Mouse (Mus musculus): ENCODE measurements at regions not wholly inside any gene's neighbourhood (a gene's known extent, or its start where the extent isn't known, plus 50 kb on each side); places are given as distances from the start of the nearest gene placed in this dataset.
A peak's percentile ranks its signal among the peaks of the same experiment; 100 is the strongest.

DNA sequence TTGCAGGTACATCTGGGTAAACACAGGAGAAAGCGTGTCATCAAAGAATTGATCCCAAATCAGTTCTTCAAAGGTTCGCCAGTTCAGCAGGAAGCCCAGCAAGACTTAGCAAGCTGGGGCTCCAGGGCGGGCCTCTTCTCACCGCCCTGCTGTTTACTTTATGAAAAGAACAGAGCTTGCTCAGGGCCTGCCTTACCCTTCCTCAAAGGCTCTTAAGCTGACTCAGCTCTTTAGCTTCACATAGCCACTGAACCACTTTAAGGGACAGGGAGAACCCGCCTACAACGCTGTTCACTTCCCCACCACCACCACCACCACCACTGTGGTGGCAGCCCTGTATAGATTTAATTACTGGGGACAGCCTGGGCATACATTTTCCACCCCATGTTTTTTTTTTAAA, 148.5 kb downstream of the Clic5 start:
- no peak for DNase-seq

DNA sequence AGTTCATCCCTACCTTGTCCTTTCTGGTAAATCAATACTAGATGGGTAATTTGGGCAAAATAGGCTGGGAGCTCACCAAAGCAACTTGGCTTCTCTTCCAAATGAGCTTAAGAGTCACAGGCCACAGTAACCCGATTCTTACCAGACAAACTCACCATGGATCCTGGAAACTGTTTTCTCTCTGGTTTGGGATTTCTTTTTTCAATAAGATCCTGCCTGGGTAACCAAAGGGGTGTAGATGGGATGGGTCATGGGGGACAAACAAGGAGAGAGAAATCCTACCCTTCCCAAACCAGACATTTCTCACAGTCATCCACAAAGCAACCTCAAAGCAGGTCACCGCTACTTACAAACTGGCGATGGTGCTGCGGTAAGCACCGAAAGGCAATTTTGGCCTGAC, 148.9 kb downstream of the Clic5 start:
- no peak for DNase-seq

DNA sequence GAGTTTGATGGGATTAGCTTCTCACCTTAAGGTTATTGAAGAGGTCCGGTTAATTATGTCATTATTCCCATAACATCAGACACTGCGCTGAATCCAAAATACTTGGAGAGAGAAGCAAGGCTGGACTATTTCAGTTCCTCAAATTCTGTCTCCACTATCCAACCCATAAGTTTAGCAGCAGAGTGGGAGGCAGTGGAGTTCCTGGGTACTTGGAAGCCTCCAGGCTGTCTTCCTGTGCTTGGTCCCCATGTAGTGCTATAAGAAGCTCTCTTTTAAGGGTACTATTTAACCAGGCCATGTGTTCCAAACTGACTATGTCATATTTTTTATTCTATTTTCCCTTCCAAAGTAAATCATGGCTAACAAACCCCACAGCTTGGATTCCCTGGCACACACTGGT, 156.2 kb downstream of the Clic5 start:
- no peak for DNase-seq

DNA sequence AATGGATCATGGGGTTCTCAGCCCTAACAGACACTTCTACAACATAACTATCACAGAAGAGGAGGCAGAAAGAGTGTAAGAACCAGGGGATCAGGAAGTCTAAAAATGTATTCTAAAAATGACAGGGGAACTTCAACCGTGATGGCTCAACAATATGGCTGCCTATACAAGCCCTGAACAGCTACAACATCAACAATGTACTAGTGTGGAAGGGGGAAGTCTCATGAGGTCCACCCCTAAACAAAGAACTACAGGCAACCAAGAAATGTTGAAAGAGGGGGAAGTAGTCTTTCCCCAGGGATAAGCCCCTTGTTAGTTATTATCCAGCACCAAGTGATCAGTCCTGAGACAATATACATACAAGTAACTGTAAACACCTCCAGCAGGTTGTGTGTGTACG, 157.0 kb downstream of the Clic5 start:
- no peak for DNase-seq

DNA sequence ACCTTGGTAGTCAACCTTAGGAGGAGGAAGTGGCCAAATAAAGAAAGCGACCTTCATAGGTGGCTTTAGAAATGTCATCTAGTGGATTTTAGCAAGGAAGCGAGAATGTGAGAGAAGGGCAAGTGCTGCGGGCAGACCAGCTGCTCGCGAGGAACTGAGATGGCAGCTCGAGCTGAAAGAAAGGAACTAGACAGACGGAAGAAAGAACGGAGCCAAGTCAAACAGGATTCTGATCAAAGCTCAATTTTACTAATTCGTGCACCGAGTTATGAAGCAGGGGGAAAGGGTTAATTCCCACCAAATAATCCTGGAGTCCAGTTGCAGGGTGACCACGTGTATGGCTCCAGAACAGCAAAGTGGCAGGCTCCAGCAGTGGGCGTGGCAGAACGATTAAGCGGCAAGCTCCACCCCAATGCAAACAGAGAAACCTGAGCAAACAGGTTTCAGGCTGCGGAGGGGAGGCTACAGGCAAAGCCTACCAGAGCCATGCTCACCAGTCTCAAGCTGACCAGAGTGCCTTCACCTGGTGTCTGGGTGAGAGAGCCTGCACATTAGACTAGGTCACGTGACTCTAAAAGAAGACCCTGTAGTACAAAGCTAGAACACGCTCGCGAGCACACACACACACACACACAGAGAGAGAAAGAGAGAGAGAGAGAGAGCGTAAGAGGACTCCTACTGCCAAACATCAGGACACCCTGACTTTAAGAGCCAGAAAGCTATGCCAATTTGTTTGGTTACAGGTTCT, 162.0 kb downstream of the Clic5 start:
- DNase-seq = peak in 1 of 2 experiments; percentile 16

DNA sequence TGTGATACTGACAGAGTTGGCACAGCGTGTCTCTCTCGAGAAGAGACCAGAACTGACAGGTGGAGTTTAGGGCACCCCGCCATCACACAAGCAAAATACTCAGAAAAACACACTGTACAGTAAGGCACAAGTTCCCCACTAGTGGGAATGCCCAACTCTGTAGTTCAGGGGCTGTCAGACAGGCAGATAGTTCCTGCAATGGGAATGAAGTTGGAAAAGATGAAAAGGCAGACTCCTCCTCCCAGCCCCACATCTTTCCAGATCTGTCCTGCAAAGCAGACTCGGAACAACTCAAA, 162.5 kb downstream of the Clic5 start:
- DNase-seq = peak; percentile 51 to 57

DNA sequence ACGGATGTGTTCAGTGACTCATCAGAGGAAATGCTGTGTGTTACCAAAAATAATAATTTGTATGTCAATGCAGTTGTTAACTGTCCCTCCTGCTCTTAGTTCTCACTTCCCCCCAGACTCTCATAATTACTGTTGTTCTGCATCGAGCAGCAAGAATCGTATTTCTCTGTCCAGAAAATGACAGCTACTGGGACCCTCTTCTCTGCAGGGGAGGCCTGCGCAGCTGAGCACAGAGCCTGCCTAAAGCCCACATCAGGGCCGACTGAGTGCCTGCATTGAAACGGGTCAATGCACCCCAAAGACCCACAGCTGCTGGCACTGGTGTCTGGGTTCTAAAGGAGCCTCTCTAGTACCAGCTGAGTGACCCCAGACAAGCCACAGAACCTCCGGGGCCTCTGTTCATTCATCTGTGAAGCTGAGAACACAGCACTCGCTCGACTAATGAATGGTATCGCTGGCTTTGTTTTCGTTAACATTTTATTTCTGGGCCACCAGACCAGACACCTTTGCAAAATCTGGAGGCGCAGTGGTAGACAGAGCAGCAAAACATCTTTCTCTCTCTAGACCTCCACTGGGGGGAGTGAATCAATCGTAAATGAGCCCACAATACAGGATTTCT, 163.2 kb downstream of the Clic5 start:
- DNase-seq = peak; percentile 22 to 26

DNA sequence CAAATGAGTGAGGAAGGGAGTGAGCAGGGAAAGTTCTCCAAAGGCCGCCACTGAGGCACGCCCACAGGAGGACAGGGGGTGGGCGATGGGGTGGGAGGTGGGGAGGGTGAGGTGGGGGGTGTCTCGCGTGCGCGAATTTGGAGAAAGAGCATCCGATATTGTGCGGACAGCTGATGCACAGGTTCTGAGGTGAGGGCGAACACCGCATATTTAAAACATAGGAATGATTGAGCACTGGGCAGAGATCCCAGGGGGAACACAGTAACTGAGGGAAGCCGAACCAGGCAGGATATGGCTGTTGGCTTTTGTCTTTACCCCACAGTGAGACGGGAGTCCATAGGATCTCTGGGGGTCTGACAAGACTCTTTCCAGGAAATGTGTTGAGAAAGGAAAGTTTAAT, 163.8 kb downstream of the Clic5 start:
- DNase-seq = no peak

DNA sequence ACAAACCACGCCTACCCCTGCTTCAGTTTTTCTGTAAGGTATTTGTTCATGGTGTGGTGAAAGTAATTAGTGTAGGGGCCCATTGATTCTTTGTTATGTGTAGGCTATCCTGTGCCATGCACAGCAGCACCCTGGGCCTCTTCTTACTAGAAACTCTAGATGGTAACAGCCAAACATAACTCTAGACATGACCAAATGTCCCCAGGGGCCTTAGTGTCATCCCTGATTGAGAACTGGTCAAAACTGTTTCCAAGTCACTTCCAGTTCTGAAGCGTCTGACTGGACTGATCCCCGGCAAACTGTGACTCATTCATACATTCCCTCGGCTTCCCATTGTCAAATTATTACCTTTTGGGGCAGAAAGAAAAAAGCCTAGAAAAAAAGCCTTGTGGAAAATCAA, 174.7 kb downstream of the Clic5 start:
- DNase-seq = no peak

DNA sequence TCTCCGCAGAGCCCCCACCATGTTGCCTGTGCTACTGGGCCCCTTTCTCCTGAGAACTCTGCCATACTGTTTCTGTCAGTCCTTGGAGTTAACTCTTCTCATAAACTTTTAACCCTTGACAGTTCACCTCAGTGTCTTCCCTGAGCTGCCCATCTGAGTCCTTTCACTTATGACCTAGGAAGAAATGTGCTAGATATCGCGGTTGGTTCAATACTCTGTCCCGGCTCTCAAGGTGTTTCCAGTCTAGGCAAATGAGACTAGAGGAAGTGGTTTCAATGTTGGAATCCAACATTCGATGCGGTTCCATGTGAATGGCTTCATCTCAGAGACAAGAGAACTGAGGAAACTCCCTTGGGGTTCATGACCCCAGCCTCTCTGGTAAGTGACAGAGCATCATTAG, 176.1 kb downstream of the Clic5 start:
- DNase-seq = no peak

DNA sequence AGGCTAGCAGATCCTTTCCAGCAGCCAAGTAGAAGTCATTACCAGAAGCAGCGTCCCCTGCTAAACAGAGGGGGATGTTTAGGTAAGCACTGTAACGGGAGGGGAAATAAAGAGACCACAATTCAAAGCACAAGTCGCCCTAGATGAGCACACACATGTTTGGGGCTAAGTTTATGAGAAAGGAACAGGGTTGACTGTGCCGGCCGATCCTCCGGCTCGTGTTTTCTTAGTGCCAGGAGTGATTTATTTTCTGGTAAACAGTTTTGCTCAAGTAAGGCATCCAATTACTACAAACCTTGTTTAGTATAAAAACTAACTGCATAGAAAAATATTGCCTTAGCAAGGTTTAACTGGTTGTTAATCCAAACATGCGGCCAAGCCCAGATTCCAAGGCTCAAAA, 178.1 kb downstream of the Clic5 start:
- no peak for DNase-seq

DNA sequence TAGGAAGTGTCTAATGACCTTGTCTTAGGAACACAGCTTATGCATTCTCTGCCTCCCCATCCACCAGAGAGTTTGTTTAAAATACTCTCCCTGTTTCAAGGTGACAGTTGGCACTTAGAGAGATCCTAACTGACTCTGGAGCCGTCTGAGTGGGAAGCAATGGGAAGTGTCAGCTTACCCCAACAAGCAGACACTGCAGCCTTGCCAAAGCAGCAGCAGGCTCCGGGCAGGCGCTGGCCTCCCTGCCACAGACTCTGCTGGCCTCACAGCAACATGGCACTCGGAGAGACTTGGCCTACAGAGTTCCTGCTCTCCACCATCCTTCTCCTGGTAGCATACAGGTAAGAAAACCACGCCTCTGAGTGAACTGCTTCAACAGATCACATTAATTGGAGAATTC, 179.2 kb downstream of the Clic5 start:
- peak; percentile 73 to 91 for DNase-seq

DNA sequence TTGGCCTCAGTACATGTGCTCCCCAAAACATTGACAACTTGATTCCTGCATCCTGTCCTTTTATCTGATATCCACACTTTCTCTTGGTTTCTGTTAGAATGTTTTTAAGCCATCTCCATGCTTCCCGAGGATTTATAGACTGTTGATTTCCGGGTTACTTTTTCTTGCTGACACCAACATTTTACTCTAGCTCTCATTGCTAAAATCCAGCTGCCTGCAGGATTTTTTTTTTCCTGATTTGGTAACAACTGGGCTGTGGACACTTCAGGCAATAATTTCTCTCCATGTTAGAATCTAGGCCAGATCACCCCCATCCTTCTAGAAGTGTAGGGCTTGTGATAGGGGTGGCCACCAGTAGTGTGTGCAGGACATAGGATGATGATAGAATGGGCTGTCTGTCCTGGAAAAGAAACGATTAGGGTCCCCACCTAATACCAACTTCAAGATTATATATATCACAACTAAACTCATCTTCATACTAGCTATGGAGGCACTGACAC, 182.6 kb downstream of the Clic5 start:
- DNase-seq = no peak

DNA sequence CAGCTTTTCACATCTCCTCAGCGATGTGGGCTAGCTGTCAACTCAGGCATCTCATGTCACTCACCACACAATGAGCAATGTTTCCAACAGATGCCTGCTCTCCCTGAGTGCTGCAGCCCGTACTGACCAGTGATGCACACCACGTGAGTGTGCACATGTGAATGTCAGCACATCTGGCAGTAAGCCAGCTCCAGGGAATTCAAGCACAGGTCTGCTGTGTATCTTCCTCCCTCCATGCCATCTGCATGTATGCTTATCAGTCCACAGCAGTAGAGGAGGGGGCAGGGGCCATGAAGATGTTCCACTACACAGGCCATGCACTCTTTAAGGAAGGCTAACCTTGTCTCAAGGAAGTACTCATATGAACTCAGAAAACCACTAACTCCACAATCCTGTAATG, 183.2 kb downstream of the Clic5 start:
- DNase-seq = peak; percentile 31 to 42

DNA sequence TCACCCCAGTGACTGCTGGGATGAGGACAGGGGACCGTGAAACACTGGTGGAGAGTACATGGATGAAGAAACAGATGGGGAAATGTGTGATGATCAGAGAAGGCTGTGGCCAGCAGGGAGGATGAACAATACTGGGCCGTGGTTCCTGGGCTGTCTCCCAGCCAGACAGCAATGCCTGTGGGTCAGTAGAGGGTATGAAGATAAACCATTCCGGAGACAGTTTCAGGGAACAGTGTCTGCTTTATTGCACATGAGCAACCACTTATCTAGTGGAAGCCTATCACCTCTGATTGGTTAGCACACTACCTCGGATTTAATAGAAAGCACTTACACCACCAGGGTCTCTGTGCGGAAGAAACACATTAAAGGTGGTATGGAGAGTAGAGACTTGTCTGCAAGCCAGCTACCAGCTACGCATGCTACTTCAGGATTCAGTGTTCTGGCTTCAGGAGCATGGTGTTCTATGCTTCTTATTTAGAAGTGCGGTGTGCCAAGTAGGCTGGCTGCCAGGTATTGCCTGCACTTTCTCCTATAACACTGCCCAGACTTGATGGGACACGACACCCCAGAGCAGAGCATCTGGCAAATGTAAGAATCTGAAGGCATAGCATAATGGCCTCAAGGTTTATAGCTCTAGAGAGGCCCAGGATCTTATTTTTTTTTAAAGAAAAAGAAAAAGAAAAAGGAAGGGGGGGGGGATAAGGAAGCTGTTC, 185.5 kb downstream of the Clic5 start:
- peak; percentile 69 to 81 for DNase-seq

DNA sequence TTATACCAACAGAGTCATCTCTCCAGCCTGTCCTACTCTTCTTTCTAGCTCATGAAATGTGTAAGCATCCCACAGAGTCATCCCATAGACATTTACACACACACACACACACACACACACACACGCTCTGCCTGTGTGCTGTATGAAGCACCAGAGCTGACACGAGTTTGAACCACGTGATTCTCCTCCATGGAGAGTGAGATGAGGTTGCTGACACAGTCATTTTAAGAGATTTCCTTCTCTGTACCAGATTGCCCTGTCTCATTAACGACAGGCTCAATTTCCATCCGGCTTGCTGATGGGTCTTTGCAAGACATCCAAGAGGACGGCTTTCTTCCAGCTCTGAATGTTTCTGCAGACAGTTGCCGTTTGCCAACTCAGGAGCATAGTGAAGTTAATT, 190.0 kb downstream of the Clic5 start:
- peak; percentile 12 to 18 for DNase-seq

DNA sequence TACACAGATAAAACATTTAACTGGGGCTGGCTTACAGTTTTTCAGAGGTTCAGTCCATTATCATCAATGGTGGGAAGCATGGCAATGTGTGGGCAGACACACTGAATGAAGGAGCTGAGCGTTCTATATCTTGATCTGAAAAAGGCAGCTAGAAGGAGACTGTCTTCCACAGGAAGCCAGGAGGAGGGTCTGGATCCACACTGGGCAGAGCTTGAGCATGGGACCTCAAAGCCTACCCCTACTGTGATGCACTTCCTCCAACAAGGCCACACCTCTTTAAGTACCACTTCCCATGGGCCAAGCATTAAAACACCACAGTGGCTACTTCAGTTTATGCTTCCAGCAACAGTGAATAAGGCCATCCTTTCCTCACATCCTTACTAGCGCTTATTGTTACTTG, 200.5 kb downstream of the Clic5 start:
- DNase-seq = no peak

DNA sequence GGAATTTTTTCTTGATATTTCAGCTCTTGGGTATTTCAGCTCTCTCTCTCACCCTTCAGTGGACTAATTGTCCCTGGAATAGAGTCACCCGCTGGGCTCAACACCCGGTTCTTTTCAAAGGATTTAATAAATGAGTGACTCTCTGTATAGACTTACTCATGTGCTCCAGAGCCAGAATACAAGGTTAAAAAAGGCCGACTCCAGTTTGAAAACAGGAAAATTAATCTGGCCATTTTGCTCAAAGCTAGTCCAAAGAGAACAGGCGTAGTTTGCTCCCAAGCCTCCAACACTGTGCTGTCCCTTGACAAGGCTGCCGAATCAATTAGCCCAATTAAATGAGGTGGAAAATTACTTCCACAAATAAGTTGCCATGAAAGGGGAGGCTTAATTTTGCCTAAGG, 209.4 kb downstream of the Clic5 start:
- peak; percentile 40 to 42 for DNase-seq

DNA sequence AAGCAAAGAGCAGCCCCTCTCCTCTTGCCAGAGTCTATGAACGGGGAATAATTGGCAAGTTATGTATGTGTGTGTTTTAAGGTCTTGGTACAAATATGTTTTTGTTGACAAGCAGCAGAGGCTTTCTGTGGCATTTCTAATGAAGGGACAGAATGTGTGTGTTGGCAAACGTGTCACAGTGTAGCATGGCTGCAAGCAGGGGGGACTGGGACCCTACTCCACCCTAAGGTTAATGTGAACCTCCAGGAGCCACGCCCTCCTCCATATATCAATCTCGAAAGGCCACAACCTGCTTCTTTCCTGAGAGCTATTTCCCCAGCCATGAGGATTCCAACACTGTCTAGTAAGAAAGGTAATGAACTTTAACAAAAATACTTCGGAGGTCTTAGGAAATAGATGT, 209.8 kb downstream of the Clic5 start:
- peak; percentile 7 to 12 for DNase-seq

DNA sequence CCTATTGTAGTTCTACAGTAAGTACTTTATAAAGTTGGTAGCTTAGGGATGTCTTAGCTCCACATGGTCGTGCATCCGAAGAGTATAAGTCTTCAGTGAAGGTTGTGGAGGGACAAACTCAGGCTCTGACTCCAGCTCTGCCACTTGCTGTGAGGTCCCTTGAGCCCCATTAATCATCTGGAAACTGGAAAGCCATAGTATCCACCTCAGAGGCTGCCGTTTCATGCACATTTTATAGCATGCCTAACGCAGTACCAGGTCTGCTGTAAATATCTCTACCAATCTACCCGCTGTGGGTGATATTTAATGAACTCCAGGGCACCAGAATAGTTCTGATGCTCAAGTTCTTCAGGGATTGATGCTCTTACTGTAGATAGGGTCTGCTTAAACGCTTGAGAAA, 216.5 kb downstream of the Clic5 start:
- no peak for DNase-seq

DNA sequence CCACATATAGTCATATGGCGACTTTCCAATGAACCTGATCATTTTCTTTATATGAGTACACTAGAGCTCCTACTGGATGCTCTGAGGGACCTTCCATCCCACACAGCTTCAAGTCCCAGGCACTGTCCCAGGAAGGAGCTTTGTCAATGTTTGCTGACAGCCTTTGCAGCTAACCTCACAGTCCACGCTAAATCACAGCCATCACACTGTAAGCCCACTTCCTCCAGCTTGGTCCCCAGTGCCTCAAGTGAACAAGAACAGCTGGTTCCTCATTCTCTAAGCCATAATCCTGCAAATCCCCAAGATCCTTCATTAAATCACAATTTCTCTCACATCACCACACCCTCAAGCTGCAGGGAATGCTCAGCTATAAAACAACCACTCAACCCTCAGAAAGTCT, 222.6 kb downstream of the Clic5 start:
- no peak for DNase-seq

DNA sequence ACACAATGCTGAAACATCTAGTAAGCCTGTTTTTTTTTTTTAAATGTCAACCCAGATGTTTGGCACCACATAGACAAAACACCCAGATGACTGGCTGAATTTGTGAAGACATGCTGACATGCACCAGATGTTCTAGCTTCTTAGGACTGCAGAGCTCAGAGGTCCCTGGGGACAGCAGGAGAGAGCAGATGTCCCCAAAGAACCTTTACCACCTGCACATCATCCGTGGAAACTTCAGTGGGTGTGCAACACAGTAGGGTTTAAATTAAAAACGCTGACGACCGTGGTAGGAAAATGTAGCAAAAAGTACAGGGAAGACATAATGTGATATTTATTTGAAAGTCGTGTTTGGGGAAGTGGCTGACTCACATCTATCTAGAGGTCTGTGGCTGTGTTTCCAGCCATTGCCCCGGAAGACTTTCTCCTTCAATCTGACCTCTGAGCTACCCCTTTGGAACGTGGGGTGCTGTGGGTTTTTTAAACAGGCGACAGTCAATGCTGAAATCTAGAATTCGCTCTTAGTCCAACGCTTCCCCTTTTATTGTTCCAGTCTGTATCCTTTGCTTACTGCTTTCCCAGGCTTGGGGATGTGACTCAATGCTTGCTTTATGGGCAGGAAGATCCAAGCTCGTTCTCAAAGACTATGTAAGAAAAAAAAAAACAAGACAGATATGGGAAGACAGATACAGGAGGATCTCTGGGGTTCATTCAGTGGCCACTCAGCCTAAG, 230.5 kb downstream of the Clic5 start:
- DNase-seq = no peak

DNA sequence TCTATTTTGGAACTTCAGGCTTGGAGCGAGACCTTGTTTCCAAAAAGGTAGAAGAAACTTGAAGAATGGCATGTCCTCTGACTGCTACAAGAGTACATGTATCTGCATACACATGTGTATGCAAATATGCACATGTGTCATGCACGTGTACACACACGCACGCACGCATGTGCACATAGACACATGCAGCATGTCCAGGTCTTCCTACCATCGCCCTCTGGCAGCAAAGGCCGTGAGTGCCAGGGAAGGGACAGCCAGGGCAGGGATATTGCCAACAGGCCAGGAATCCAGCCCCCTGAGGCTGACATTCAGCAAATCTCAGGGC, 231.0 kb downstream of the Clic5 start:
- DNase-seq = no peak
